Mouse (Mus musculus): ENCODE data around the gene Cep128. TPM values are rescaled to one million over a fixed set of nuclear protein-coding genes. Genes with fewer than 3 reads are reported as not detected.

Gene Cep128
- polyA plus RNA-seq, 1 experiment from 2014 or later = 1.5 TPM

- TF ChIP-seq CTCF (IDR thresholded peaks at IDR 0.05; ENCODE audit: low read depth) = no peak
- ATAC-seq (ENCODE audit: low FRiP score, low TSS enrichment) (no peak), DNase-seq (ENCODE audit: low spot score) (no peak)
- H3K9me3 ChIP-seq (ENCODE audit: control insufficient read depth, low read length) = no peaks in the 10 kb centered on the region
- H3K36me3 ChIP-seq (ENCODE audit: control insufficient read depth, insufficient read depth, low read length) = no peaks in the 10 kb centered on the region
- no peak overlapping the region for H3K9ac ChIP-seq (ENCODE audit: low read length)
- H3K4me2 ChIP-seq (replicated peaks; ENCODE audit: low read depth) = no peak overlapping the region
- H3K4me3 ChIP-seq (ENCODE audit: low read depth, low read length) = no peak overlapping the region
- 88% methylated on average over 7 of the region's 7 CpGs for WGBS
- H3K27me3 ChIP-seq (ENCODE audit: control insufficient read depth, insufficient read depth, low read length) = no peaks in the 10 kb centered on the region
- no peak overlapping the region for H3K27ac ChIP-seq (replicated peaks)
- H3K4me1 ChIP-seq (replicated peaks; ENCODE audit: control insufficient read depth, insufficient read depth) = no peaks in the 10 kb centered on the region
These were observed 32.6 kb upstream of the Cep128 start for GRCm38 (mm10) chr12:91416828-91417227.

GRCm38 (mm10) chr12:91415112-91415511 lies 30.9 kb upstream of the Cep128 start:
- no peaks in the 10 kb centered on the region for H3K9me3 ChIP-seq (ENCODE audit: control insufficient read depth, low read length)
- no peaks in the 10 kb centered on the region for H3K27me3 ChIP-seq (ENCODE audit: control insufficient read depth, insufficient read depth, low read length)
- ATAC-seq (ENCODE audit: low FRiP score, low TSS enrichment) (no peak), DNase-seq (ENCODE audit: low spot score) (no peak)
- no peak overlapping the region for H3K4me3 ChIP-seq (ENCODE audit: low read depth, low read length)
- no peaks in the 10 kb centered on the region for H3K36me3 ChIP-seq (ENCODE audit: control insufficient read depth, insufficient read depth, low read length)
- H3K9ac ChIP-seq (ENCODE audit: low read length) = no peak overlapping the region
- WGBS = 59% methylated on average over 6 of the region's 6 CpGs
- no peak overlapping the region for H3K27ac ChIP-seq (replicated peaks)
- H3K4me1 ChIP-seq (replicated peaks; ENCODE audit: control insufficient read depth, insufficient read depth) = no peaks in the 10 kb centered on the region
- TF ChIP-seq EP300 (optimal IDR thresholded peaks at IDR 0.05) (no peak), CTCF (IDR thresholded peaks at IDR 0.05; ENCODE audit: low read depth) (peak; percentile 17; the same call in 1 of the 2 replicates)
- no peak overlapping the region for H3K4me2 ChIP-seq (replicated peaks; ENCODE audit: low read depth)

- no peak overlapping the region for H3K4me3 ChIP-seq (ENCODE audit: low read depth, low read length)
- H3K27ac ChIP-seq (replicated peaks) = no peak overlapping the region
- no peaks in the 10 kb centered on the region for H3K27me3 ChIP-seq (ENCODE audit: control insufficient read depth, insufficient read depth, low read length)
- TF ChIP-seq CTCF (IDR thresholded peaks at IDR 0.05; ENCODE audit: low read depth) (no peak), EP300 (optimal IDR thresholded peaks at IDR 0.05) (no peak)
- no peak for ATAC-seq (ENCODE audit: low FRiP score, low TSS enrichment)
- 65% methylated on average over 7 of the region's 7 CpGs for WGBS
- no peaks in the 10 kb centered on the region for H3K9me3 ChIP-seq (ENCODE audit: control insufficient read depth, low read length)
- no peaks in the 10 kb centered on the region for H3K36me3 ChIP-seq (ENCODE audit: control insufficient read depth, insufficient read depth, low read length)
- no peaks in the 10 kb centered on the region for H3K4me1 ChIP-seq (replicated peaks; ENCODE audit: control insufficient read depth, insufficient read depth)
- H3K9ac ChIP-seq (ENCODE audit: low read length) = no peak overlapping the region
- no peak for DNase-seq (ENCODE audit: low spot score)
- no peak overlapping the region for H3K4me2 ChIP-seq (replicated peaks; ENCODE audit: low read depth)
These were observed 28.4 kb upstream of the Cep128 start for GRCm38 (mm10) chr12:91412461-91413182.

GRCm38 (mm10) chr12:91410306-91410705 lies 26.1 kb upstream of the Cep128 start:
- TF ChIP-seq CTCF (IDR thresholded peaks at IDR 0.05; ENCODE audit: low read depth) = no peak
- TF ChIP-seq EP300 (optimal IDR thresholded peaks at IDR 0.05) = no peak
- Histone ChIP-seq H3K27ac (replicated peaks) (no peak overlapping the region), H3K27me3 (ENCODE audit: control insufficient read depth, insufficient read depth, low read length) (no peaks in the 10 kb centered on the region), H3K4me3 (ENCODE audit: low read depth, low read length) (no peak overlapping the region), H3K4me1 (replicated peaks; ENCODE audit: control insufficient read depth, insufficient read depth) (no peaks in the 10 kb centered on the region), H3K9ac (ENCODE audit: low read length) (no peak overlapping the region), H3K36me3 (ENCODE audit: control insufficient read depth, insufficient read depth, low read length) (no peaks in the 10 kb centered on the region), H3K4me2 (replicated peaks; ENCODE audit: low read depth) (no peak overlapping the region), H3K9me3 (ENCODE audit: control insufficient read depth, low read length) (no peaks in the 10 kb centered on the region)
- DNase-seq (ENCODE audit: low spot score) (no peak), ATAC-seq (ENCODE audit: low FRiP score, low TSS enrichment) (no peak)
- WGBS = 87% methylated on average over 4 of the region's 4 CpGs

GRCm38 (mm10) chr12:91401049-91401352 lies 16.8 kb upstream of the Cep128 start:
- 9% methylated on average over 12 of the region's 12 CpGs for WGBS

GRCm38 (mm10) chr12:91400232-91401048 lies 16.2 kb upstream of the Cep128 start:
- no peaks in the 10 kb centered on the region for H3K36me3 ChIP-seq (ENCODE audit: control insufficient read depth, insufficient read depth, low read length)
- peak overlapping the region; percentile 68 for H3K4me2 ChIP-seq (replicated peaks; ENCODE audit: low read depth)
- TF ChIP-seq CTCF (IDR thresholded peaks at IDR 0.05; ENCODE audit: low read depth) (peak; percentile 95), EP300 (optimal IDR thresholded peaks at IDR 0.05) (no peak)
- no peak overlapping the region for H3K27ac ChIP-seq (replicated peaks)
- peak overlapping the region; percentile 40 for H3K4me3 ChIP-seq (ENCODE audit: low read depth, low read length)
- no peaks in the 10 kb centered on the region for H3K4me1 ChIP-seq (replicated peaks; ENCODE audit: control insufficient read depth, insufficient read depth)
- ATAC-seq (ENCODE audit: low FRiP score, low TSS enrichment) (peak; percentile 91), DNase-seq (ENCODE audit: low spot score) (peak; percentile 79)
- H3K9me3 ChIP-seq (ENCODE audit: control insufficient read depth, low read length) = no peaks in the 10 kb centered on the region
- peak overlapping the region; percentile 43; the same call in 1 of the 2 replicates for H3K9ac ChIP-seq (ENCODE audit: low read length)
- H3K27me3 ChIP-seq (ENCODE audit: control insufficient read depth, insufficient read depth, low read length) = no peaks in the 10 kb centered on the region
- under 1% methylated on average over 38 of the region's 38 CpGs for WGBS

More at GRCm38 (mm10) chr12:91401049-91401352, 16.8 kb upstream of the Cep128 start:
- no peaks in the 10 kb centered on the region for H3K4me1 ChIP-seq (replicated peaks; ENCODE audit: control insufficient read depth, insufficient read depth)
- ATAC-seq (ENCODE audit: low FRiP score, low TSS enrichment) = peak; percentile 35; the same call in 1 of the 2 replicates
- TF ChIP-seq CTCF (IDR thresholded peaks at IDR 0.05; ENCODE audit: low read depth) (no peak), EP300 (optimal IDR thresholded peaks at IDR 0.05) (no peak)
- H3K36me3 ChIP-seq (ENCODE audit: control insufficient read depth, insufficient read depth, low read length) = no peaks in the 10 kb centered on the region
- peak overlapping the region; percentile 68 for H3K4me2 ChIP-seq (replicated peaks; ENCODE audit: low read depth)
- no peak overlapping the region; the same call in 1 of the 2 replicates for H3K9ac ChIP-seq (ENCODE audit: low read length)
- H3K9me3 ChIP-seq (ENCODE audit: control insufficient read depth, low read length) = no peaks in the 10 kb centered on the region
- peak overlapping the region; percentile 40 for H3K4me3 ChIP-seq (ENCODE audit: low read depth, low read length)
- H3K27me3 ChIP-seq (ENCODE audit: control insufficient read depth, insufficient read depth, low read length) = no peaks in the 10 kb centered on the region
- no peak overlapping the region for H3K27ac ChIP-seq (replicated peaks)
- no peak for DNase-seq (ENCODE audit: low spot score)
